Mouse (Mus musculus) 3134 (cell line): Measurements from ENCODE around the gene BC049715.
"Not testable (repeated sequence)": the region's sequence is repeated elsewhere in the genome, so short reads cannot be mapped to it uniquely, and the experiment has no call there.

Experiments
- DNase-seq: peaks from one replicate; pipeline ENCODE4 v3.0.0-alpha.2; 2011; ENCODE audit warnings: low spot score; ENCODE audit not compliant: insufficient read length; ENCODE audit errors: extremely low read depth

BC049715 gene

GRCm38 (mm10) chr6:136827516-136827880, at the start of gene BC049715:
TSS of gene BC049715 (plus strand) at chr6:136827626.
- DNase-seq, result no peak

GRCm38 (mm10) chr6:136781377-136781986, 45.9 kb upstream of the BC049715 start, which contains the start of gene Gucy2c:
TSS of gene Gucy2c (minus strand) at chr6:136781765.
- DNase-seq, result no peak

GRCm38 (mm10) chr6:136782146-136782545, 45.3 kb upstream of the BC049715 start:
- DNase-seq, result no peak

GRCm38 (mm10) chr6:136782761-136783160, 44.7 kb upstream of the BC049715 start:
- DNase-seq, result no peak

- DNase-seq, result no peak
These were observed 37.9 kb upstream of the BC049715 start for GRCm38 (mm10) chr6:136789391-136789971.

- DNase-seq, result no peak
These were observed 34.3 kb upstream of the BC049715 start for GRCm38 (mm10) chr6:136792884-136793758.

GRCm38 (mm10) chr6:136793831-136794525, 33.4 kb upstream of the BC049715 start:
- no peak for DNase-seq

- DNase-seq, result no peak
These were observed 32.3 kb upstream of the BC049715 start for GRCm38 (mm10) chr6:136795110-136795509.

GRCm38 (mm10) chr6:136795850-136796249, 31.6 kb upstream of the BC049715 start:
- DNase-seq, result no peak

- DNase-seq, result not testable (repeated sequence)
These were observed 29.3 kb upstream of the BC049715 start for GRCm38 (mm10) chr6:136797874-136798693.

GRCm38 (mm10) chr6:136800710-136801109, 26.7 kb upstream of the BC049715 start:
- DNase-seq, result no peak

GRCm38 (mm10) chr6:136801274-136801673, 26.2 kb upstream of the BC049715 start:
- no peak for DNase-seq

GRCm38 (mm10) chr6:136803093-136803738, 24.2 kb upstream of the BC049715 start:
- no peak for DNase-seq

- peak; percentile 100 for DNase-seq
These were observed 23.4 kb upstream of the BC049715 start, which contains the start of gene Hist4h4 for GRCm38 (mm10) chr6:136803739-136804633. TSS of gene Hist4h4 (minus strand) at chr6:136804415.

- DNase-seq, result peak; percentile 77
These were observed 22.6 kb upstream of the BC049715 start for GRCm38 (mm10) chr6:136804705-136805408.

GRCm38 (mm10) chr6:136805409-136805775, 22.0 kb upstream of the BC049715 start:
- no peak for DNase-seq

- no peak for DNase-seq
These were observed 20.6 kb upstream of the BC049715 start for GRCm38 (mm10) chr6:136806819-136807218.
